Mouse (Mus musculus) embryonic facial prominence, embryonic 11.5 days (tissue): ENCODE measurements around the gene Lgr5. TPM values are rescaled to one million over a fixed set of nuclear protein-coding genes. Genes with fewer than 3 reads are reported as not detected.

Experiments used
- ATAC-seq: fragments of 200-750 bp; cut with Nextera tagmentation; replicated peaks from 2 replicates; pipeline ENCODE4 v1.8.0; 2017; ENCODE audit warnings: low read depth; ENCODE audit not compliant: insufficient number of reproducible peaks, low FRiP score, low TSS enrichment
- DNase-seq: peaks from one replicate; pipeline ENCODE4 v3.0.0-alpha.2; 2015; ENCODE audit warnings: low spot score
- H3K27ac ChIP-seq: fragments of 300-500 bp; sonication (generic); replicated peaks from 2 replicates; pipeline ENCODE4 v1.5.1; 2014; ENCODE audit warnings: mild to moderate bottlenecking, low read depth, low read length, control low read depth
- H3K27me3 ChIP-seq: fragments of 300-500 bp; sonication (generic); 2 replicates; pipeline ENCODE4 v1.6.1; 2014; ENCODE audit warnings: mild to moderate bottlenecking, low read length, moderate library complexity, mixed read lengths; ENCODE audit not compliant: control insufficient read depth, insufficient read depth
- H3K36me3 ChIP-seq: fragments of 300-500 bp; sonication (generic); replicated peaks from 2 replicates; pipeline ENCODE4 v1.6.1; 2014; ENCODE audit warnings: low read depth, mild to moderate bottlenecking, low read length, moderate library complexity, mixed read lengths; ENCODE audit not compliant: control insufficient read depth, insufficient read depth
- H3K4me1 ChIP-seq: fragments of 300-500 bp; sonication (generic); 2 replicates; pipeline ENCODE4 v1.6.1; 2014; ENCODE audit warnings: low read length, mixed read lengths; ENCODE audit not compliant: control insufficient read depth, insufficient read depth
- H3K4me2 ChIP-seq: fragments of 300-500 bp; sonication (generic); 2 replicates; pipeline ENCODE4 v1.6.1; 2014; ENCODE audit warnings: low read depth, mild to moderate bottlenecking, control low read depth, low read length, moderate library complexity
- H3K4me3 ChIP-seq: fragments of 300-500 bp; sonication (generic); 2 replicates; pipeline ENCODE4 v1.5.1; 2014; ENCODE audit warnings: low read depth, low read length, control low read depth
- H3K9ac ChIP-seq: fragments of 300-500 bp; sonication (generic); replicated peaks from 2 replicates; pipeline ENCODE4 v1.6.1; 2014; ENCODE audit warnings: mild to moderate bottlenecking, control low read depth, low read length
- H3K9me3 ChIP-seq: fragments of 300-500 bp; sonication (generic); replicated peaks from 2 replicates; pipeline ENCODE4 v1.6.1; 2016; ENCODE audit warnings: mild to moderate bottlenecking, low read length, inconsistent platforms, mixed read lengths; ENCODE audit not compliant: control insufficient read depth
- WGBS: fragments of 180-500 bp; shearing (Covaris S2); extraction: QIAGEN DNeasy Blood & Tissue Kit; methylation state at CpG from one replicate; pipeline ENCODE4 v1.1.7; 2014; 5-methylcytosine and 5-hydroxymethylcytosine counted together
- polyA plus RNA-seq: library from polyadenylated mRNA; unstranded; fragments of >200 nt; fragmentation: Nextera tagmentation; extraction: Ambion mirVana; gene quantifications from 2 replicates; pipeline ENCODE4 v1.2.1, GENCODE M21; 2014

Lgr5 gene
- polyA plus RNA-seq = 10.2 and 11.5 TPM in 2 replicates

DNA sequence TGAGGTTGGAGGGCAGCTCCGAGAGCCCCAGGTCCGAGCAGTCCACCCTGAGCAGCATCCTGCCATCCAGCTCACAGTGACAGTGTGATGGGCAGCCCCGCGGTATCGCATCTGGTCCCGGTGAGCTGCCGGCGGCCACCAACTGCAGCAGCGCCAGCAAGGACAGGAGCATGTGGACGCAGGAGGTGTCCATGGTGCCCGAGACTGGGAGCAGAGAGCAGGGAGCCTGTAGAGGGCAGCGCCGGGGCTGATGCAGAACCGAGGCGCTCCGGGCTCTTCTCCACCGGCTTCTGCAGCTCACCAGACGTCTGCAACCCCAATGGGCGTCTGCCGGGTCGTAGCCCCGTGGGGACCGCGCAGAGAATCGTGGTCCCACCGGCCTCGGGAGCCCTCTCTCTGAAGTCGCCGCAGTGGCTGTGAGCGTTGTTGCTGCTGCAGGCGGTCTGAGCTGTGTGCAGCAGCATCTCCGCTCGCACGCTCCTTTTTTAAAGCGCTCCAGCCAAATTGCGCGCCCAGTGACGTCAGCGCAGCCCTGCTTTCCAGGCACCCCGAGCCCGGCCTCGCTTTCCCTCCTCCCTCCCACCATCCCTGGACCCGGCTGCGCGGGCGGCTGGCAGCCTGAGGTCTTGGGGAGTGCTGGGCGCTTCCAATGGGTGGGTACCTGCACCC is at the start of gene Lgr5:
Lgr5 (minus strand) TSS at position 480 of the 669 bp plus-strand sequence.
- Histone ChIP-seq H3K27me3 (peaks cover 14% of the 10 kb centered on the region), H3K27ac (no peak within 1 kb of the TSS), H3K9ac (peak within 1 kb of the TSS; percentile 58), H3K9me3 (no peaks in the 10 kb centered on the region), H3K36me3 (no peaks in the 10 kb centered on the region), H3K4me3 (peak within 1 kb of the TSS; percentile 52), H3K4me2 (peak within 1 kb of the TSS; percentile 87), H3K4me1 (no peaks in the 10 kb centered on the region; the same call in 1 of the 2 replicates)
- 0% methylated on average over 46 of the region's 47 CpGs for WGBS
- DNase-seq (peak; percentile 76), ATAC-seq (peak; percentile 83)

- ATAC-seq (no peak), DNase-seq (no peak)
- Histone ChIP-seq H3K9ac (no peak overlapping the region), H3K27me3 (no peaks in the 10 kb centered on the region), H3K9me3 (no peaks in the 10 kb centered on the region), H3K4me2 (no peak overlapping the region), H3K4me3 (no peak overlapping the region), H3K36me3 (no peaks in the 10 kb centered on the region), H3K4me1 (peaks cover 3% of the 10 kb centered on the region), H3K27ac (no peak overlapping the region)
- 93% methylated on average over 6 of the region's 6 CpGs for WGBS
Observed at GRCm38 (mm10) chr10:115626678-115627077, 39.1 kb upstream of the Lgr5 start.

- no peak for DNase-seq
Observed at GRCm38 (mm10) chr10:115624957-115625356, 37.4 kb upstream of the Lgr5 start.

DNA sequence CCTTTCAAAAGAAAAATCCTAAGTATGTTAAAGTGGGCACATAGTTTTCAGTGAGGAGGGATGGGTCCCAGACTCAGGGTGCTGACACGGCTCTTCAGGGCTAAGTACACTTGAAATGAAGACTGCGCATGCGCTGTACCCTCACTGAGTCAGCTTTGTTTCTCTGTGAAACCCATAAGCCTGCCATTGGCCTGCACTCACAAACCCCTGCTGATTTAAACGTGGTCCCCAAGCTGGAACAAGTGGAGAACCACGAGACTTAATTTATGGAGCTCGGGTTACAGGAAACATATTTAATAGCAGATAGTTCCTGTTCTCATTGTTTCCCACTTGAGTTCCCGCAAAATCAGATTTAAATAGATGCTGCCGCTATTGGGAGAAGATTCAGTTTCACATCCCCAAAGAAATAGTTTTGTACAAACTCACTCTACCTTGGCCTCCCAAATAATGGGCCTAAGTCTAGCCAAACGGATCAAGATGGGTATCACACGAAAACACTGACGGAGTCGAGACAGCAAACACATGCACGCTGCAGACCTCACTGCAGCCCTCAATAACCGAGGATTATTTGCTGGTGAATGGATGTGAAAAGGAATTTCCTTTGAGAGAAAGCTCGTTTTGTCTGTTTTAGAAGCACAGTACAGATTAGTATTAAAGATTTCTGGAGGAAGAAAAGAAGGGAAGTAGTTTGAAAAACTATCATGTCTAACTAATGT is 36.5 kb upstream of the Lgr5 start:
- WGBS = 52% methylated on average over 15 of the region's 15 CpGs
- DNase-seq = peak; percentile 52
- Histone ChIP-seq H3K4me2 (no peak overlapping the region), H3K4me1 (peaks cover 3% of the 10 kb centered on the region), H3K9ac (no peak overlapping the region), H3K9me3 (no peaks in the 10 kb centered on the region), H3K27ac (no peak overlapping the region), H3K4me3 (no peak overlapping the region), H3K27me3 (no peaks in the 10 kb centered on the region), H3K36me3 (no peaks in the 10 kb centered on the region)
- ATAC-seq = peak; percentile 79

More at GRCm38 (mm10) chr10:115624957-115625356, 37.4 kb upstream of the Lgr5 start:
- H3K9me3 ChIP-seq = no peaks in the 10 kb centered on the region
- no peak overlapping the region for H3K9ac ChIP-seq
- no peak for ATAC-seq
- no peaks in the 10 kb centered on the region for H3K36me3 ChIP-seq
- no peak overlapping the region for H3K4me2 ChIP-seq
- 78% methylated on average over 2 of the region's 2 CpGs for WGBS
- no peak overlapping the region for H3K27ac ChIP-seq
- H3K4me3 ChIP-seq = no peak overlapping the region
- peaks cover 3% of the 10 kb centered on the region for H3K4me1 ChIP-seq
- H3K27me3 ChIP-seq = no peaks in the 10 kb centered on the region

GRCm38 (mm10) chr10:115623481-115623880 is 35.9 kb upstream of the Lgr5 start:
- DNase-seq (no peak), ATAC-seq (no peak)
- Histone ChIP-seq H3K9me3 (no peaks in the 10 kb centered on the region), H3K4me1 (peaks cover 3% of the 10 kb centered on the region), H3K27me3 (no peaks in the 10 kb centered on the region), H3K4me3 (no peak overlapping the region), H3K27ac (no peak overlapping the region), H3K36me3 (no peaks in the 10 kb centered on the region), H3K4me2 (no peak overlapping the region), H3K9ac (no peak overlapping the region)
- WGBS = 84% methylated on average over 7 of the region's 7 CpGs

GRCm38 (mm10) chr10:115618288-115618856 is 30.8 kb upstream of the Lgr5 start:
- Histone ChIP-seq H3K4me1 (no peaks in the 10 kb centered on the region), H3K4me2 (peak overlapping the region; percentile 43), H3K9ac (no peak overlapping the region), H3K27ac (no peak overlapping the region), H3K4me3 (0 out of 2 replicates have a peak overlapping the region, but pooled peaks have one; percentile 6), H3K36me3 (no peaks in the 10 kb centered on the region), H3K27me3 (no peaks in the 10 kb centered on the region), H3K9me3 (no peaks in the 10 kb centered on the region)
- WGBS = 22% methylated on average over 14 of the region's 15 CpGs
- DNase-seq (peak; percentile 48), ATAC-seq (peak; percentile 68; the same call in 1 of the 2 replicates)

DNA sequence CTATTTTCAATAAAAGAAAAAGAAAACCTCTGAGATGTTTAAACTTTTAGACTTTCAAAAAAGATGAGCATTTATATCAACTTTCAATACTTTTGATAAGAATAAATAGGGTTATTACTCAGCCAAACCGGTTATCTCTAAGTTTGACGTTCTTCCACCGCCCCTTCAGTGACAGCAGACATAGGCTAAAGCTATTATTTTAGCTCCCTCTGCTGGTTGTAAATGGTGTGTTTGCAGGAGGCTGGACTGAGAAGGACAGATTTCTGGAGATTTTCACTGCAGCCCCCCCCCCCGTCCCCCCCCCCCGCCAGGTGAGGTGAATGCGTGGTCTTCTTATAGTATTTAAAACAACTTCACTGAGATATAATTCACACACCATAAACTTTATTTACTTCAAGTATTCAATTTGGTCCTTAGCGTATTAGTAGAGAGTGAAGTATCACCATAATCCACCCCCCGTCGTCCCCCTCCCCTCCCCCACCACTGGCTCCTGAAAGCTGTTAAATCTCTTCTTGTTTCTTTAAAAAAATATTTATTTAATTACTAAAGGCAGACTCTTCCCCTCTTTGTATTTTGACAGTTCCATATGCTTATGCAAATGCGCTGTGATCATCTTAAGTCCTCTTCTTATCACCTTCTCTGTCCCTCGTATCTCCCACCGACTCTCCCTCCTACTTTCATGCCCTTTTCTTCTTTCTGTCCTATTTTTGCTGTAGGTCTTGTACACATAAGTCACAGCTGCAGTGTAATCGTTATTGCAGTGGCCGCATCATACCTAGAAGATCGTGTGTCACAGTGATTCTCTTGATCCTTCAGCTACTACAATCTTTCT is 30.1 kb upstream of the Lgr5 start:
- H3K9ac ChIP-seq = no peak overlapping the region
- H3K27ac ChIP-seq = no peak overlapping the region
- H3K36me3 ChIP-seq = no peaks in the 10 kb centered on the region
- H3K27me3 ChIP-seq = no peaks in the 10 kb centered on the region
- H3K4me3 ChIP-seq = 0 out of 2 replicates have a peak overlapping the region, but pooled peaks have one; percentile 6
- peak; percentile 77; the same call in 1 of the 2 replicates for ATAC-seq
- H3K9me3 ChIP-seq = no peaks in the 10 kb centered on the region
- peak; percentile 89 for DNase-seq
- H3K4me2 ChIP-seq = peak overlapping the region; percentile 43
- no peaks in the 10 kb centered on the region for H3K4me1 ChIP-seq
- WGBS = 11% methylated on average over 15 of the region's 15 CpGs
